Mouse (Mus musculus): ENCODE measurements around the gene Eef2.
"Not testable (repeated sequence)": the region's sequence is repeated elsewhere in the genome, so short reads cannot be mapped to it uniquely, and the experiment has no call there.

The Eef2 gene

DNA sequence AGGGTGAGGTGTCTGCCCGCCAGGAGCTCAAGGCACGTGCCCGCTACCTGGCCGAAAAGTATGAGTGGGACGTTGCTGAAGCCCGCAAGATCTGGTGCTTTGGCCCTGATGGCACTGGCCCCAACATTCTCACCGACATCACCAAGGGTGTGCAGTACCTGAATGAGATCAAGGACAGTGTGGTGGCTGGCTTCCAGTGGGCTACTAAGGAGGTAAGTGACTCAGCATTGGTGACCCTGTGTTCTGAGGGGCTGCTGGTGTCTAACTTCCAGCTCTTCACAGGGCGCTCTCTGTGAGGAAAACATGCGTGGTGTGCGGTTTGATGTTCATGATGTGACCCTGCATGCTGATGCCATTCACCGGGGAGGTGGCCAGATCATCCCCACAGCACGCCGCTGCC is 4.5 kb downstream of the Eef2 start:
- no peak for DNase-seq (ENCODE audit: low read depth, low spot score)

DNA sequence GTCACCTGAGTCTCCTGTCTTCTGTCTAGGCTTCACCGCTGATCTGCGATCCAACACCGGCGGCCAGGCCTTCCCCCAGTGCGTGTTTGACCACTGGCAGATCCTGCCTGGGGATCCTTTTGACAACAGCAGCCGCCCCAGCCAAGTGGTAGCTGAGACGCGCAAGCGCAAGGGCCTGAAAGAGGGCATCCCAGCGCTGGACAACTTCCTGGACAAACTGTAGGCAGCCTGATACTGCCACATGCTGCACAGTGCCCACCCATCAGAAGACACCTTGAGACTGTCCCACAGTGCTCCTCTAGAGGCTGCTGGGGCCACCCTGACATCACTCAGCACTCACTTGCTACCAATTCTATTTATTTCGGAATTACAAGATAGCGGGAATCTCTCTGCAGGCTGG is 5.4 kb downstream of the Eef2 start:
- not testable (repeated sequence) for DNase-seq (ENCODE audit: low read depth, low spot score)

DNA sequence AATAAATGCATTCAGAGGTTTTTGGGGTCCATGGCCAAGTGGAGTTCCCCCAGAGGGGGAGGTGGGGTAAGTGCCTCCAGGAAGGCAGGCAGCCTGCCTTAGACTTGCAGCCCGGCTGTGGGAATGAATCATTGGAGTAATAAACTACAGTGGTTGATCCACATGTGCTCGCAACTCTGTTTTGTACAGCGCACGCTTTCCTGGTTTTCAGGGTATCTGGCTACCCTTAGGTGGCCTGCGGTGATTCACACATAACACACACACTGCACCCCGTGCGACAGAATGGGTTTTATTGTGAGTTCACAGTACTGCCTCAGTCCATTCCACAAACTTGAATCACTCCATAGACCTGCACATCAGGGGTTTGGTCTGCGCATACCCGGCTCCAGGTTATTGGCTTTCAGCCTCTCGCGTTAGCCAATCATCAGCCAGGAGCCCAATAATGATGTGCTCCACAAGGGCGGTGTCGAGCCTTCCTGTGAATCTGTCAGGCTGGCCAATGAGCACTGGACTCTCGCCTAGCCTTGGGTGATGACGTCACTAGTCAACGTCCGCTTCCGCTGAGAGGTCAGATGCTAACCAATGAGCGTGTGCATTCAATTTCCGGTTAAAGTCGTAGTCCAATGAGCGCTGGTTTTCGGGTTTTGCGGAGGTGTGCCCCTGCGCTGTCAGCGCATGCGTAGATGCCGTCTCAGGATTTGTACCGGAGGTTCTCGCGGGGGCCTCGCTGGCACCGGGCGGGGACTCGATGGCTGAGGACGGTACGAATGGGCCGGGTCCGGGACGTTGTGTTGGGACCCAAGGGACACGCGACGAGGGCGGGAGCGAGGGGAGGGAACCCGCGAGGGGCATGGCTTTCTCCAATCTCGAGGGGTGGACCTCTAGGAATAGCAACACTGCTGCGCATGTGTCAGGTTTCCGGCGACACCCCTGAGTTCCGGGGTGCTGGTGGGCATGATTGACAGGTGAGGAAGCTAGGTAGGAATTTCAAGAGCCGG is 6.2 kb downstream of the Eef2 start, which contains the start of gene Dapk3:
Gene Dapk3 (plus strand): TSS at position 670 of the 998 bp plus-strand sequence.
- peak; percentile 100 for DNase-seq (ENCODE audit: low read depth, low spot score)

DNA sequence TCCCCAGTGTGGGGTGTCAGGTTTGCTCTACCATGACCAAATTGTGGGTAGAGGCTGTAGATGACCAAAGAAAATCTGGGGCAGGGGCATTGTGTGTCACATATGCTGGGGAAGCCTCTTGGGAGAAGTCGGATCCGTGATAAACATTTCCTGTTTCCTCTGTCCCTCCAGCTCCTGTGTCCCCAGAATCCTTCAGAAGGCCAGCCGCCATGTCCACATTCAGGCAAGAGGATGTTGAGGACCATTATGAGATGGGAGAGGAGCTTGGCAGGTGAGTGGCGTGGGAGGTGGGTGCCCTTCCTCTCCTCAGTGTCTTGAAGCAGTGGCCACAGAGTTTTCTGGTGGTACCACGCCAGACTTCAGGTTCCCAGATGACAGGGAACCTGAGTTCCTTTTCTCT is 7.4 kb downstream of the Eef2 start, which contains the start of gene 4930442H23Rik:
Gene 4930442H23Rik (minus strand): TSS at position 45 of the 400 bp plus-strand sequence.
- DNase-seq (ENCODE audit: low read depth, low spot score), result no peak

DNA sequence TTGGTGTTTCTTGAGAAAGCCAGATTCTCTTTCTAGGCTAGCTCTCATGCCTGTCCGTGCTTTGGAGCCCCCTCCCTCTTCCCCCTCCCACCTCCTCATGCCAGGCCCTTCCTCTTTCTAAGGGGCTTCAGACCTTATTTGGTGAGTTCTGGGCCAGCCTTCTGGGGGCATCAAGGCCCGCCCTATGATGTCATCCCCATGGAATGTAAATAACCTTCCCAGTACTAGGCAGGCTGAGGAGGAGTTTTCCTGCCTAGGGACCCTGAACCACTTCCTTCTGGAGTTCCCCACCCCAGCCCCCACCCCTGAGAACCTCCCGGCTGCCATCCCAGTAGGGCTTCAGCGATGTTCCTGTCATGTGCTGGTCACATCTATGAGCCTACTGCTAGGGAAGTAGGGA is 8.3 kb downstream of the Eef2 start:
- no peak for DNase-seq (ENCODE audit: low read depth, low spot score)

DNA sequence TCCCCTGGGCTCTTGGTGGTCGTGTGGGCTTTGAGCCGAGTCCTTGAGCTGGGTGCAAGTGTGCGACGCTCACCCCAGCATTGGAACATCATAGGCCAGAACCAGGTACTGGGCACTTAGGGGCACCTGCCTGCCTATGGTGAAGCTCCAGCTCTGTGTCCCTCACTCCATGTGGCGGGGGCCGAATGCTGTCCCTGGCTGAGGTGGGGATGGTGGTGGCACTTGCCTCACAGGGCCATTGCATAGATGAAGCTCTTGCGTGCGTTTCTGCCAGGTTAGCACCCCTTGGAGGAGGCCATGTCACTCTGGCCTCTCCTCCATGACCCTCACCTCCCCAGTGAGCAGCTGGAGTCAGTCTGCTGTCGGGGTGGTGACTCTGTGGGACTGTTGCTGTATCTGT is 10.7 kb downstream of the Eef2 start:
- DNase-seq (ENCODE audit: low read depth, low spot score), result no peak

DNA sequence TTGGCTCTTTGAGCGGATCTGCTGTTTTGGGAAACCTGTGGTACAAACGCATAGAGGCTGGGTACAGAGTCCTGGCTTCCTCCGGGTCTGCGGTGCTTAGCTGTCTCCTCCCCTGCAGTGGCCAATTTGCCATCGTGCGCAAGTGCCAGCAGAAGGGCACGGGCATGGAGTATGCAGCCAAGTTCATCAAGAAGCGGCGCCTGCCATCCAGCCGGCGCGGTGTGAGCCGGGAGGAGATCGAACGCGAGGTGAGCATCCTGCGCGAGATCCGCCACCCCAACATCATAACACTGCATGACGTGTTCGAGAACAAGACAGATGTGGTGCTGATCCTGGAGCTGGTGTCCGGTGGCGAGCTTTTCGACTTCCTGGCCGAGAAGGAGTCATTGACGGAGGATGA is 13.4 kb downstream of the Eef2 start:
- DNase-seq (ENCODE audit: low read depth, low spot score), result no peak

DNA sequence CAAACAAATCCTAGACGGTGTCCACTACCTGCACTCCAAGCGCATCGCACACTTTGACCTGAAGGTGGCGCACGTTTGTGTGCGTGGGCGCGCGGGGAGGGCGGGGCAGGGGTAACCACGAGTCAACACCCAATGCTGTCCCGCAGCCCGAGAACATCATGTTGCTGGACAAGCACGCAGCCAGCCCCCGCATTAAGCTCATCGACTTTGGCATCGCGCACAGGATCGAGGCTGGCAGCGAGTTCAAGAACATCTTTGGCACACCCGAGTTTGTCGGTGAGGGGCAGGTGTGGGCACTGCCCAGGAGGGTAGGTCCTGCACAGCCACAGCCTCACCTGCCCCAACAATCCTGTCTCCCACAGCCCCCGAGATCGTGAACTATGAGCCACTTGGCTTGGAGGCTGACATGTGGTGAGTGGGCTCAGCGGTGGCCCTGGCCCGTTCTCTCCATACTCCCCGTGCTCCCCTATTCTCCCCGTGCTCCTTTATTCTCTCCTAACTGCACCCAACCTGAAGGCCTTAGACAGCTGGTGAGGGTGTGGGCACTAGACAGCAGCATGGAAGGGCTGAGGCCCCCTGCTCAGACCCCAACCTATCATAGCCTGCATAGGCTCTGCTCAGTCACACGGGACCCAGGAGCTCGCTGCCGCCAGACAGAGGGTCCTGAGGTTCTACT is 13.9 kb downstream of the Eef2 start:
- no peak for DNase-seq (ENCODE audit: low read depth, low spot score)

DNA sequence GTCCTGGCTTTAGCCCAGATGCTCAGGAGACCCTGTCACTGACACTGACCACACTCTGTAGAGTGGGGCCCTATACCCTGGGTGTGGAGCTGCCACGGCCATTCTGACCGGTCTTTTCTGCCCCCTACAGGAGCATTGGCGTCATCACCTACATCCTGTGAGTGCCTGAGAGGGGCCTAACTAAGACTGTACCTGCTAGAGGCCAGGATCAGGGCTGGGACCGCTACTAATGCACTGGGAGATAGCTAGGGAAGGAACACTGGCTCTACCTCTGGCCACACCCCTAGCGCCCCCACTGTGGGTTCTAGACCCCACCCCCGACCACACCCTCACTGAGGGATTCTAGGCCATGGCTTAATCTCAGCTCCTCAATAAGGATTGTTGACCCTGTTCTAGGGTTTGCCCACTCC is 14.5 kb downstream of the Eef2 start:
- DNase-seq (ENCODE audit: low read depth, low spot score), result no peak

DNA sequence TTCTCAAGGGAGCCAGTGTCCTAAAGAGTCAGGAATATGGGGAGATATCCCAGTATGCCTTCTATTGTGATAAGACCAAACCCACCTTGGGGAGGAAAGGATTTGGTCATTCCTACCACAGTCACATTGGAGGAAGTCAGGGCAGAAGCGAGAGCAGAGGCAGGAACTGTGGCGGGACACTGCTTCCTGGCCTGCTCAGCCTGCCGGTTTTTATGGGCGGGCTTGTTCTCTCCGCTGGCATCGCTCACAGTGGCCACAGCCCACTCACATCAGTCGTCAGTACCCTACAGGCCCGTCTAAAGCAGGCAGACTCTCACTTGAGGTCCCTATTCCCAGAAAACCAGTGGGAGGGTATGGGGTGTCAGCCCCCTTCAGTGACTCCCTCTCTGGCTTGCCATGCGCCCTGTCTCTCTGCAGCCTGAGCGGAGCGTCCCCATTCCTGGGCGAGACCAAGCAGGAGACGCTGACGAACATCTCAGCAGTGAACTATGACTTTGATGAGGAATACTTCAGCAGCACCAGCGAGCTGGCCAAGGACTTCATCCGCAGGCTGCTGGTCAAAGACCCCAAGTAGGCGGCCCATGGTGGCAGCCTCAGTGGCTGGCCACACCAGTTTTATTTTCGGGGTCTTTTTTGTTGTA is 15.0 kb downstream of the Eef2 start:
- DNase-seq (ENCODE audit: low read depth, low spot score), result no peak

DNA sequence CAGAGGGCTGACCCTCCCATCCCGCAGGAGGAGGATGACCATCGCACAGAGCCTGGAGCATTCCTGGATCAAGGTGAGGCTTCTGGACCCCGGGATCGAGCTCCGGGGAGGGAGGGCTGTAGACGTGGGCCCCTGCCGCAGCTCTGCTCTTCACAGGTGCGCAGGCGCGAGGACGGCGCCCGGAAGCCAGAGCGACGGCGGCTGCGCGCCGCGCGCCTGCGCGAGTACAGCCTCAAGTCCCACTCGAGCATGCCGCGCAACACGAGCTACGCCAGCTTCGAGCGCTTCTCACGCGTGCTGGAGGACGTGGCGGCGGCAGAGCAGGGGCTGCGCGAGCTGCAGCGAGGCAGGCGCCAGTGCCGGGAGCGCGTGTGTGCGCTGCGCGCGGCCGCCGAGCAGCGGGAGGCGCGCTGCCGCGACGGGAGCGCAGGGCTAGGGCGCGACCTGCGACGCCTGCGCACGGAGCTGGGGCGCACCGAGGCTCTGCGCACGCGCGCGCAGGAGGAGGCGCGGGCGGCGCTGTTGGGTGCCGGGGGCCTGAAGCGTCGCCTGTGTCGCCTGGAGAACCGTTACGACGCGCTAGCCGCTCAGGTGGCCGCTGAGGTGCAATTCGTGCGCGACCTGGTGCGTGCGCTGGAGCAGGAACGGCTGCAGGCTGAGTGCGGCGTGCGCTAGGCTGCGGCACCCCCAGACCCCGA is 16.0 kb downstream of the Eef2 start:
- peak; percentile 84 for DNase-seq (ENCODE audit: low read depth, low spot score)

DNA sequence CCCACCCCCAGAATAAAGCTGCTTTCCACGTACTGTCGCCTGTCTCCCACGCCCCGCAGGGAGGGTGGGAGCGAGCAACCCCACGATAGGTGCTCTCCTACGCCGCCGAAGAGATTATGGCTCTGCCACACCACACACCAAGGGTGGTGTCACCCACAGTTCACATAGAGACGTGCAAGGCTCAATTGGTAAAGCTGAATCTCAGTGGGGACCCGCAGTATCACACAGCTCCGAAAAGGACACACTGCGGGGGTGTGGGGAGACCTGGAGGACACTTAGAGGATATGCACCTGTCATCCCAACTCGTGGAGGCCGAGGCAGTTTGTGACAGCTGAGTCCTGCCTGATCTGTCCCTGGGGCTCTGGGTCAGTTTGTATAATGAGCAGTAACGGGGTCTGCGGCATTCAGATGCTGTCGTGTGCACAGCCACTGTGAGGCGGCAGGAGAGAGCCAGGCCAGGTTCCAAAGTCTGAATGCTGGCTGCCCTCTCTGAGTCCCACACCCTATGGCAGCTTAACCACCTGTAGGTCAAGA is 16.6 kb downstream of the Eef2 start:
- DNase-seq (ENCODE audit: low read depth, low spot score), result no peak

DNA sequence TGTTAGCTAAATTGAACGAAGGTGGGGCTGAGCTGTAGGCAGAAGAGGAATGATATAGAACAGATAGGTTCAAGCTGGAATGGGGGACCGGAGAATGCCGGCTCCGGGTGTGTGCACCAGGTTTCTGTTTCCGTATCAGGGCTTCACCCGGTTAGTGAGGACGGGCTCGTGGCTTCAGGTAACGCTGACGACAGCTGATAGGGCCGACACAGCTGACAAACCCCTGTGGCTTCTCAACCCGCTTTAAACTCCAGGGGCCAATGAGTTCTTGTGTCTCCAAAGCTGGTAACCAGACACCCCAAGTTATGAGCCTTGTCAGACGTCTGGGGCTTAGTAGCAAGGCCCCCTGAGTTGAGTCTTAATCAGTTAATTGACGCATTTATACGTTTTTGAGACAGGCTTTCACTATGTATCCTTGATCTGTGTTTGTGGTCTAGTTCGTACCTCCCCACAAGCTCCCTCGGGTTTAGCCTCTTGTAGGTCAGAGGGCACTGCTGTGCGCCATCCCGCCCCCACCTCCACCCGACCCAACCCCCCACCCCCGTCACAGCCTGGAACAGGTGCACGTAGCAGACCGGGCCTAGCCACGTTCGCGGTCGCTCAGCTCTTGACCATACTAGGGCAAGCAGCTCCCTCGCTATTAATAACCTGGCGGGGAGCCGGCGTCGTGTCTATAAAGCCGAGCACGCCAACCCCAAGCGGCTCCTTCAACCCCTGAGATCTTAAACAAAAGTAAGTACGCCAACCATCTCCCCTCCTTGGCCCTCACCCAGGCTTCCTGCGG is 17.8 kb downstream of the Eef2 start:
- DNase-seq (ENCODE audit: low read depth, low spot score), result no peak

DNA sequence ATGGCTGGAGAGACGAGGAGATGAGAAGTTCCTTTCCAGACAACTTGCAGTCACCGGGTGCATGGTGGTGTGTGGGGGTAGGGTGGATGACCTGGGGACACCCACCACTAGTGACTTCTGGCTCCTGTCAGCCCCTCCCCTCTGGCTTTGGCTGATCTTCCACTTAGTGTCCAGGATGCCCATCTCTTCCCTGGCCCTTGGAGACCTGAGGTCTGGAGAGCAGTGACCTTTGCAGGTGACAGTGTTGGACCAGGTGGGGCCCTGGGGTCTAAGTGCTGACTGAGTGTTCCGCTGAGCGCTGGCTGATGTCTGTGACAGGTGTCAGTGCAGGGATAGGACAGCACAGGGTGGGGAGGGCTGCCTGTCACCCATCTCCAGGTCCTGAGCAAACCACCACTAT is 18.9 kb downstream of the Eef2 start:
- no peak for DNase-seq (ENCODE audit: low read depth, low spot score)

DNA sequence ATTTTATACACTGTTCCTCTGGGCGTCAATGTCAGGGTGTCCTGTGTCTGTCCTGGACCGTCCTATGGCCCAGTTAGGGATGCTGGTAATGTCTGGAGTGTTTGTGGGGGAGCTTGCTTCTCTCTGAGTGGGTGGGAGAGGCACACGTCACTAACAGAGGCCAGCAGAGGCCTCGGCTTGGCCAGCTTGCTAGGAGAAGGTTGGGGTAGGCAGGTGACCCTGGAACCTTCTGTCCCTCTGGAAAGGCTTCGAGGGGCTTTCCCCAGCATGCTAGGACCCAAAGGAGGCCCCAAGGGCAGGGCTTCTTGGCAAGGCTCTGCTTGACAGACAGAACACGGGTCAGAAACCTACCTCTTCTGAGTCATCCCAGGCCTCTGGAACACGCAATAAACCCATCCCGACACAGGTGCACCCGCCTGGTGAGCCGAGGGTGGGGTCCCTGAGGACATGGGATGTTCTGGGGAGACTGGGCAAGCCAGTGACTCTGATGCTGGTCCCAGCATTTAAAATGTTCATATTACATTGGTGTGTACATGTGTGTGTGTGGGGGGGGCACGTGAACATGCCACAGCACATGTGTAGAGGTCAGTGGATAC is 20.1 kb downstream of the Eef2 start:
- no peak for DNase-seq (ENCODE audit: low read depth, low spot score)

DNA sequence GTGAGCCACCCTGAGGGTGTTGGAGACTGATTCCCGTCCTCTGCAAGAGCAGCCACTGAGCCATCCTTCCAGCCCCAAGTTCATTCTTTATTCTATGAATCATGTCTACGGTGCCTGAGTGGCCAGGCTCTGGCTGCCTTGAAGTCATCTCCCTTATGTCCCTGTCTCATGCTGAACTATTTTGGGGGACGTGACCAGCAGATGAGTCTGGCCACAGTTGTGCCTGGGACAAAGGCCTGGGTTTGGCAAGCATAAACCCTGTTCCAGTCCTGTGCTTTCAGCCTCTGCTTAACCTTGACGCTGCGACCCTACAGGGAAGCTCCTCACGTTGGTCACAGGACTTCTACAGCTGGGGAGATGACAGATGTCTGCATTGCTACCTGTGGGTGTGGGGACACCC is 20.9 kb downstream of the Eef2 start:
- DNase-seq (ENCODE audit: low read depth, low spot score), result no peak

DNA sequence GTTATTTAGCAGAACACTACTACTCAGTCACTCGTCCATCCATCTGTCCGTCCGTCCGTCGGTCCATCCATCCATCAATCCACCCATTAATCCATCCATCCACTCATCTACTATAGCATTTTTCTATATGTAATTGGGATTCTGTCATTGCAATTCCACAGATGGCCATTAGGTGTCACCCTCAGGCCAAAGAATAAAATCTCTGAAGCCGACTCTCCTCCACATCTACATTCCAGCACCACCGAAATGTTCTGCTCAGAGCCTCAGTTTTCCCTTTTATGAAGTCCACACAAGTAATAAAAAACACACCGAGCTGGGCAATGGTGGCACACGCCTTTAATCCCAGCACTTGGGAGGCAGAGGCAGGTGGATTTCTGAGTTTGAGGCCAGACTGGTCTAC is 21.8 kb downstream of the Eef2 start:
- no peak for DNase-seq (ENCODE audit: low read depth, low spot score)

DNA sequence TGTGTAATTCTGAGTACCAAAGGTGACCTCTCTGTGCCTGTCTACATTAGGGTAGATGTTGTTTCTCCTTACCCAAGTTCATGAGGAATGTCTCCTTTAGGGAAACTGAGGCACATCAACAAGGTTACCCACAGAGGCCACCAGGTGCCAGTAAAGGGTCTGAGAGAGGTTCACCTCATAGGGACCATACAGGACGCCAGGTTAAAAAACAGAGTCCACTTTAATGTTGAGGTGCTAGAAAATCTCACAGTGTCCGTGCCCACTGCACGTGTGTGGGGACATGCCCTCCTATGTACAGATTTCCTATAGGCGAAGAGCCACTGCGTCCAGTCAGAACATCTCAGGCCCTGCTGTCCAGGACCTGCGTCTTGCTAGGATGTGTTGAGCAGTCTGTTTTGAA is 22.6 kb downstream of the Eef2 start:
- DNase-seq (ENCODE audit: low read depth, low spot score), result no peak

DNA sequence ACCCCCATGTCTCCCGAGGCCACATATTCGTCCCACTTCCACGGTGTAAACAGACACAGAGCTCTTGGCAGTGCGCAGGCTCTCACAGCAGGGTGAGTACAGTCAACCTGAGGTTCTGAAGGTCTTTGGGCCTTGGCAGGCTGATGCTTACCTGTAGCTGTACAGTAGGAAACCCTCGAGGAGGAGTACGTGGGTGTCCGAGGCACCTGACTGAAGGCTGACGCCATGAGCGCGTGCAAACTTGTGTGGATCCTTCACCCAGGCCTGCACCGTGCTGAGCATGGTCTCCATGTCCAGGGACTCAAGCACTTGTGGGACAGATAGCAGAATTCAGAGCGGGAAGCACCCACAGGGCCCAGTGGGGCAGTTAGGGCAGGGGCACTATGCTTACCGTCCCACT is 23.7 kb downstream of the Eef2 start:
- DNase-seq (ENCODE audit: low read depth, low spot score), result no peak

DNA sequence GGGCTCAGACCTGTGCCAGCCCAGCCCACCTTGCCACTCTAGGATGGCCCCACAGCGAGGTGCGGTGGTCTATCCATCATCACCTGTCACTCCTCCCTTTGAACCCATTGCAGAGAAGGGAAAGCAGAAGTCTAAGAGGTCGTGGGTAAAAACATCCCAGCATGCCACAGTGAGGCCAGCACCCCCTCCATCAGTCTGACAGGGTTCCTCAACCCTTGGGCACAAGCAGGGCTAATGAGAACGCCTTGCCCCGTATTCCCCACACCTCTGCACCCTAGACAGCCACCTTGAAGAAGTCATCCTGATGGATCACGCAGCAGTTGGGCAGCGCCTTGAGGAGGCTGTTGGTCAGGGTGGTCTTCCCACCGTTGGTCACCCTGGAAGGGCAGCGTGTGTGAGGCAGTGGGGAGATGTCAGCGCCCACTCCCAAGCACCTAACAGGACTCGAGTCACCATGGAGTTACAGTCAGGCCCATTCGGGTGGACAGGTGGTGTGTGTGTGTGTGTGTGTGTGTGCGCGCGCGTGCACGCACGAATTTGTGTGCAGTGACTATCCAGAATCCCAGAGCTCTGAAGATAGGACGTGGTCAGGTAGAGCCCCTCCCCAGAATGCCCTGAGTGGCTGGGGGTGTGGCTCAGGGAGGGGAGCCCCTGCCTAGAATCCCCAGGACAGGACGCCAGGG is 24.3 kb downstream of the Eef2 start:
- no peak for DNase-seq (ENCODE audit: low read depth, low spot score)
